Mouse (Mus musculus) hematopoietic stem cell, adult 5-6 weeks (primary cell): ENCODE measurements around the gene Paqr4. TPM values are rescaled to one million over a fixed set of nuclear protein-coding genes. Genes with fewer than 3 reads are reported as not detected.

Source experiments
- ATAC-seq, 2 experiments: fragments of 125-278 bp in 1 of 2; replicated peaks in 1 of 2; 2 replicates each; pipeline ENCODE4 v1.8.0; 2016 to 2017; ENCODE audit warnings: inconsistent platforms in 2 of 2, mild to moderate bottlenecking in 2 of 2, moderate number of reproducible peaks in 2 of 2, low read depth in 1 of 2, moderate TSS enrichment in 1 of 2; ENCODE audit not compliant: low FRiP score in 2 of 2, poor library complexity in 2 of 2, severe bottlenecking in 2 of 2, insufficient read depth in 1 of 2, low TSS enrichment in 1 of 2
- total RNA-seq: library from RNA; stranded (forward); fragments of 172-1452, 232-1000 nt; gene quantifications from 2 replicates; pipeline ENCODE4 v1.2.3, GENCODE M21; 2017

Gene Paqr4
- total RNA-seq, 1 experiment from 2014 or later, result 3.4 TPM

DNA sequence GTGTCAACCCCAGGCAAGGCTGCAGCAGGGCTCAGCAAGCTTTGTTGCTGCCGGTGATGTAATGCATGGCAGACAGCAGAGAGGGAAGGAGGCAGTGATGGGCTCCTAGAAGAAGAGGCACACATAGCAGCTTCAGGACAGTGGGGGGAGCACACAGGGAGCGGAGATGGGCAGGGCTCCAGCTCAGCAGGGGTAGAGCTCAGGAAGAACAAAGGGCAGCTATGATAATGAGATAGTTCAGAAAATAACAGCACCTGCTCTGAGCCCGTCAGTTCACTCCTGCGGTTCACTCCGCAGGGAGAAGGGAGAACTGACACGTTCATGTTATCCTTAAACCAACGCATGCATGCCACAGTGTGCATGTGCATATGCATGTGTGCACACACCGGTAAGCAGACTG lies 18.1 kb upstream of the Paqr4 start:
- ATAC-seq, result no peak

DNA sequence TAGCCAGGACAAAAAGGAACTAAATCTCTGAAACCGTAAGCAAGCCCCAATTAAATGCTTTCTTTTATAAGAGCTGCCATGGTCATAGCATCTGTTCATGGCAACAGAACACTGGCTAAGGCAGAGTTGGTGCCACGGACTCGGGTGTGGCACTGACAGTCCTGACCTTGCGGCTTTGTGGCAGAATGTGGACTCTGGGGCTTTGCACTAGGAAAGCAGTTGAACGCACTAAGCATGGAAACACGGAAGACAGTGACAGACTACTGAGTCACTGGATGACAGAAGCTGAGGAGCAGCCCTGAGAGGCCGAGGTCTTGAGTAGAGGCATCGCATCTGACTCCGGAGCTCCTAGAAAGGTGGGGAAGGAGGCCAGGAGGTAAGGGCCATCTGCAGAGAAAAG lies 16.9 kb upstream of the Paqr4 start:
- no peak for ATAC-seq

DNA sequence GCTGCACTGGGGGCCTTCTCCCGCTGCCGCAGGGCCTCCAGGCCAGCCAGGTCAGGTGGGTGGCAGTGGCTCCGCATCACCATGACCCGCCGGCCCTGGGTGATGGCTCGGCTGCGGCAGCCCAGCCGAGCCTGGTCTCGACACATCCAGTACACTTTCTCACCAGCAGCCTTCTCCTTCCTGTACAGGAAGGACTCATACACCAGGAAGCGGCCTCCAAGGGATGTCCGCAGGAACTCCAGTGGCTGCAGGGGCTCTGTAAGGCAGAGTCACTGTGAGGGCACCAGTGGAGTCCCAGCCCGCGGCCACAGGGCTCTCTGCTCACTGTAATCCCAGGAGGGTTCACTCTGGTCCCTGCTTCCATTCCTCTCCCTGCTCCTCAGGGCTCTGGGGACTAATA lies 15.0 kb upstream of the Paqr4 start:
- peak; percentile 32 to 52; a peak in 3 of 4 replicates for ATAC-seq

DNA sequence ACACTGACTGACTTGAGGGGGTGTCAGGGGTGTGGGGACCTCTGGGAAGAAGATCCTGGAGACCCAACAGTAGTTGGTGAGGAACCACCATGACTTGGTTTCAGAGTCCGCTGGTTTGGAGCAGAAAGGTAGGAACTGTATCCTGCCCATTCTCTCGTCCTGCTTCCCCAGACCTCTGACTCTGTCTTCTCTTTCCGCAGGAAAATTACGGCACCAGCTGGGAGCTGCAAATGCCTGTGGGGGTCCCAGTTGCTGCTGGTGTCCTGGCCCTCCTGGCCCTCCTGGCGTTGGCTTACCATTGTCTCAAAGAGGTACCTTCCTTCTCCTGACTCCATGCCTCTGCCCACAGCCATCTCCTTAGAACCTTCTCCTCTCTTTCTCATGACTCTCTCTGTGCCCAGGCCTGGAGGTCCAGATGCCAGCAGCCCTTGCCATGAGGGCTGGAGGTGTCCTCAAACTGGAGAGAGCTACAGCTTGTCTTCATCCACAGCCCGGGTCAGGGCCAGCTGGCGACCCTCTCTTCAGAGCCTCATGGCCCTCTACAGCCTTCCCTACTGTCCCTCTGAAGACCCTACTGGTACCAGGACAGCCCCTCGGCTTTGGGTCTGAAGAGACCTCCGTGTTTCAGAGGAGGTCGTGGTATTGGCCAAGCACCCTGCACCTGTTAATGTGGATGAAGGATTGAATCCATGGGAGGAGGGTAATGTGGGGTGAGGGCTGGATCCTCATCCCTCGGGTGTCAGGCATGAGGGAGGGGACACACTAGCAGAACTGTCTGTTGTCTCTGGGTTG lies 8.9 kb upstream of the Paqr4 start:
- ATAC-seq, result no peak

GRCm38 (mm10) chr17:23748631-23749391 lies 8.1 kb upstream of the Paqr4 start:
- peak; percentile 57 to 66 for ATAC-seq

- ATAC-seq, result no peak
Measured at GRCm38 (mm10) chr17:23748026-23748425, 7.4 kb upstream of the Paqr4 start.

- no peak for ATAC-seq
Measured at GRCm38 (mm10) chr17:23747471-23747870, 6.8 kb upstream of the Paqr4 start.

GRCm38 (mm10) chr17:23746767-23747166 lies 6.1 kb upstream of the Paqr4 start:
- ATAC-seq, result peak; percentile 21 to 50; a peak in 3 of 4 replicates

- 0 out of 4 replicates have a peak, but pooled peaks of 1 of the 2 experiments have one; percentile 19 for ATAC-seq
Measured at GRCm38 (mm10) chr17:23746311-23746710, 5.6 kb upstream of the Paqr4 start.

DNA sequence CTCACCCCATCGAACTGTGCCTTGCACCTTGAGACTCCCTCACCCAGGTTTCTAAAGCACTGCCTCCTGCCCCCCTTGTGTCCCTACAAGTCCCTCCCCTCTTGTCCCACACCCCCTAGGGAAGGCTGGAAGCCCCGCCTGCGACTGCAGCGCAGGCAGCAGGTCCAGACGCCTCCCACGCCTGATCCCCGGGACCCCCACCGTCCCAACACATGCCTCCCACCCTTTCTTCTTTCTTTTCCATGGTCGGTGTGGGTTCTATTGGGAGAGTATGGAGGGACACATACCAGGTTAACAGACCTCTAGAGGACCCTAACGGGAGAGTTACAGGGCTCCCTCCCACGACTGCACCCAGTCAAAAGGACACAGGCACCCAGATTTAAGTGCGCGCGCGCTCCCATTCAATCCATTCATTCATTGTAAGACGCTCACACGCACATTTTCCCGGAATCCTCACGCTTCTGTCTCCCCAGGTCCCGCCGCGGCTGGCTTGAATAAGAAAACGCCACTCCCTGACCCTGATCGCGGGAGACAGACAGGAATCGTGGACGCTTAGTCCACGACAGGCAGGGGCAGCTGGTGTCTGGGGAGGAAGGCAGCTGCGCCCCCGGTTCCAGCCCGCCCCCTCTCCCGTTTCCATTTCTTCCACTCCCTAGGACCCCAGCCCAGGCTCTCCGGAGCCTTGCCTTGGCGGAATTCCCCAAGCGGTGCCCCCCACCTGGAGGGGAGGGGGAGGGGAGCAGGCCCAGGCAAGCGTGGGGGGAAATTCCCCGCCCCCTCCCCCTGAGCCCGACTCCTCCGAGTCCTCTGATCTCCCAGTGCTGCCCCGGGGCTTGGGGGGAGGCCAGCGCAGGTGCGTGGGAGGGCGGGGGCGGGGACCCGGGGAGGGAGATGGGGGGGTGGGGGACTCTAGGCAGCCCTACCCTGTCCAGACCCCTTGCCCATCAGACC lies 4.9 kb upstream of the Paqr4 start, which contains the start of gene Kremen2:
Gene Kremen2 (minus strand): TSS at position 533 of the 951 bp plus-strand sequence.
- no peak for ATAC-seq

DNA sequence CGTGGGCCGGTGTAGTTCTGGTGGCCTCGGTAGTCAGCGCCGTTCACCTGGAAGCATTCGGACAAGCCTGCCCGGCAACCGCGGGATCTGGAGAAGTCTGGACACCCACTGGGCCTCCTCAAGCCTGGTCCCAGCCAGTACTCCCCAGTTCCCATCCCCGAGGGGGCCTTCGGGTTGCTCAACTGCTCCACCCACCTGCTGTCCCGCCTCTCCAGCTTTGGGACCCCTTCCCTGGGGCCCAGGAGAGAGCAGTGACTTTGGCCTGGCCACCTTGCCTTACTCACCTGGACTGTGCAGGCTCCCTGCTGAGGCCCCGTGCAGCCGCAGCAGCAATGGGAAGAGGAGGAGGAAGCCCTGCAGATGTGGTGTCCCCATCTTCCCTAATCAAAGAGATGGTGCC lies 4.0 kb upstream of the Paqr4 start:
- ATAC-seq, result no peak

- ATAC-seq, result no peak
Measured at GRCm38 (mm10) chr17:23744076-23744475, 3.4 kb upstream of the Paqr4 start.

DNA sequence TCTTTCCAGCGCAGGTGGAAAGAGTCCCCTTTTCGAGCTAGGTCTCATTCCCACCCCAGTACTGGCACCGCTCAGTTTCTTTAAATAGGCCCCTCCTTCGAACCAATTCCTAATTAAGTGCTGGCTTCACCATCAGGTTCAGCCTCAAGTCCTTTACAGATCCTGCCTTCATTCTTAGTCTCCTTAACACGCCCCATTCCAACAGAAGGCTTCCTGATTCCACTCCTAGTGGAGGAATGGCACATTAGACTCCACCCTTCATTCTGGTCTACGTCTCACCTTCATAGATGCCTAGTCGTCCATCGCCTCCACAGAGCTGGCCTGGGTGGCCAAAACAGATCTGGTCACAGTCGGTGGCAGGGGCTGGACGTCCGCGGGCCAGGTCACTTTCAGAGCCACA lies 2.3 kb upstream of the Paqr4 start:
- ATAC-seq, result no peak

GRCm38 (mm10) chr17:23742210-23742793 lies 1.6 kb upstream of the Paqr4 start:
- no peak for ATAC-seq

- ATAC-seq, result no peak
Measured at GRCm38 (mm10) chr17:23741359-23742209, 917 bp upstream of the Paqr4 start.

DNA sequence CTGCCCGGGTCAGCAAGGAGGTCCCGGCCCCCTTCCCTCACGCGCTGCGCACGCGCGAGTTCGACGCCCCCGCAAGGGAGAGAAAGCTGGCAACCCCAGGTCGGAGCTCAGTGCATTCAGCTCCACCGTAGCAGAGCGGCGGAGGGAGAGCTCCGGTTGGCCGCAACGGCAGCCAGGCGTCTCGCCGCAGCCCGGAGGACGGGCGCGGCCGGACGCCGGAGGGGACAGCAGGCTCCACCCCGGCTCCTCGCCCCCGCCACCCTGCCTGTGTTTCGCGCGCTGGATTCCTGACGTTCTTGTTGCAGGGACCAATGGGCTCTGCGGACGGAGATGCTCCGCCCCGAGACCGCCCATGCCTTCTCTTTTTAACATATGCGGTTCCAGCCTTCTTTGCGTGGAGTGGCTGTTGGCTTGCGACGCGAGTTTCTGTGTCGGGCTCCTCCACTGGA lies 507 bp downstream of the Paqr4 start:
- ATAC-seq, result peak; percentile 68 to 75
